Mouse (Mus musculus) megakaryocyte, embryonic 14.5 days (primary cell): ENCODE data around the gene Gm6588.

Experiments used
- FLI1 ChIP-seq: IDR thresholded peaks from 2 replicates; pipeline ENCODE4 v1.6.1; 2012; ENCODE audit warnings: low read length, inconsistent platforms, mixed read lengths
- GATA1 ChIP-seq: IDR thresholded peaks from 3 replicates; pipeline ENCODE4 v1.6.1; 2012; ENCODE audit warnings: mixed read lengths, low read length, inconsistent platforms, borderline replicate concordance

DNA sequence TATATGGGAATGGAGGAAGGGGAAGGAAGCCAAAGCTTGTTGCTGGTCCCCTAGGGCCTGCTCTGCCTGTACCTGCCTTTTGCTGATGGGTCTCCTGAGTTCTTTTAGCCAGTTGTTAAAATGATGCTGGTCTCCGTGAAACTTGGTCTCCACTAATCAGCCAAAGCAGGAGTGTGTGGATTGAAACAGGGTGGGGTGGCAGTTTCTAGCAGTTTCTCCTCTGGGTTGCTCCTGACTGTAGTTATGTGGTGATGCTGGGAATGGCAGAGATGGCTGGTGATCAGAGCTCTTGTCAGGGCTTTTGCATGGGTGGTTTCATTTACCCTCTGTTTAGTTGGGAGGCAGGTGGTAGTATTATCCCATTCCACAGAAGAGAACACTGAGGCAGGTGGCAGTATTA, 38.3 kb downstream of the Gm6588 start:
- TF ChIP-seq GATA1, result no peak
- no peak for TF ChIP-seq FLI1
